Mouse (Mus musculus): ENCODE measurements at regions not wholly inside any gene's neighbourhood (a gene's known extent, or its start where the extent isn't known, plus 50 kb on each side); places are given as distances from the start of the nearest gene placed in this dataset.
"Not testable (repeated sequence)": the region's sequence is repeated elsewhere in the genome, so short reads cannot be mapped to it uniquely, and the experiment has no call there.

DNA sequence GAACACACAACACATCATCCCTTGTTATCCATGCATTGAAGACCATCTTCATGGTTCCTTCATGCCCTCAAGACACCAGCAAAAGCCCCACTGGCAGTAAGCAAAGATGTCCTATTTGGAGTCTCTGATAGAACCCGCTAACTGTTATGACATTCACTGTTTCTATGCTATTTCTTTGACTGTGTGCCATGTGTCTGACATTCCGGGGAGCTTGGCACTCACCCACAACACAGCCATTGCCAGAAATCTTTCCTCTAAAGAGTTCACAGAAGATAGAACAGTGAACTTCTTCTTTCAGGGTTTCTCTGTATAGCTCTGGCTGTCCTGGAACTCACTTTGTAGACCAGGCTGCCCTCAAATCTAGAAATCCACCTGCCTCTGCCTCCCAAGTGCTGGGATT, 261.2 kb downstream of the Setd4 start:
- DNase-seq (ENCODE audit: low spot score), result no peak

DNA sequence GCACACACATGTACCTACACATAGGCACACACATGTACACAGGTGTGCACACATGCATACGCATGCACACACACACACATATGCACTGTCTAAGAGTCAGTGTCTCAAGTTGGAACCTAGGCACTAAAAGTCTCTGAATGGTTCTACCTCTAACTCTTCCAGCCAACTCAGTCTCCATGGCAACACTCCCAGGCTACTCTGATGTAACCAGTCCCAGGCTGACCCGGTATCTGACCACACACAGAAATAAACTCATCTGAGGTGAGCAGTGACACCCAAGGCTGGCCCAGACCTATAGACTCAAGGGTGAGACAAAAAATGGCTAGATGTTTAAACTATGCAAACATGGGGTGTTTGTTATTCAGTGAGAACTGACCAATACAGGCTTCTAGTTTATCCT, 262.1 kb downstream of the Setd4 start:
- DNase-seq (ENCODE audit: low spot score), result no peak

DNA sequence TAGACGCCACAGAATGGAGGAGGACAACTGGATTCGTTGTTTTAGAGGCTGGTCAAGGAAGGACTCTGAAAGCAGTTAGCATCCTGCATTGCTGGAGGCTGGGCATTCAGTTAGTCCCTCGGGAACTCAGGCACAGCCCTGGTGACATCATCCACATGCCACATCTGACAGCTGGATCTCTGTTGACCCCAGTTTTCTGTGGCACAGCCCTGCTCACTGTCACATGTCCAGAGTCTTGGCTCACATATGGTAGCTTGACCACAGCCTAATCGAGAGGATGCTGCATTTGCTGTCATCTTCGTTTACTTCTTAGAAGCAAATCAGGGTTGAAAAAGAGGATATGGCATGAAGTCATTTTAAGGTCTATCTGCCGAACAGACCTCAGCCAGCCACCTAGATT, 265.1 kb downstream of the Setd4 start:
- no peak for DNase-seq (ENCODE audit: low spot score)

DNA sequence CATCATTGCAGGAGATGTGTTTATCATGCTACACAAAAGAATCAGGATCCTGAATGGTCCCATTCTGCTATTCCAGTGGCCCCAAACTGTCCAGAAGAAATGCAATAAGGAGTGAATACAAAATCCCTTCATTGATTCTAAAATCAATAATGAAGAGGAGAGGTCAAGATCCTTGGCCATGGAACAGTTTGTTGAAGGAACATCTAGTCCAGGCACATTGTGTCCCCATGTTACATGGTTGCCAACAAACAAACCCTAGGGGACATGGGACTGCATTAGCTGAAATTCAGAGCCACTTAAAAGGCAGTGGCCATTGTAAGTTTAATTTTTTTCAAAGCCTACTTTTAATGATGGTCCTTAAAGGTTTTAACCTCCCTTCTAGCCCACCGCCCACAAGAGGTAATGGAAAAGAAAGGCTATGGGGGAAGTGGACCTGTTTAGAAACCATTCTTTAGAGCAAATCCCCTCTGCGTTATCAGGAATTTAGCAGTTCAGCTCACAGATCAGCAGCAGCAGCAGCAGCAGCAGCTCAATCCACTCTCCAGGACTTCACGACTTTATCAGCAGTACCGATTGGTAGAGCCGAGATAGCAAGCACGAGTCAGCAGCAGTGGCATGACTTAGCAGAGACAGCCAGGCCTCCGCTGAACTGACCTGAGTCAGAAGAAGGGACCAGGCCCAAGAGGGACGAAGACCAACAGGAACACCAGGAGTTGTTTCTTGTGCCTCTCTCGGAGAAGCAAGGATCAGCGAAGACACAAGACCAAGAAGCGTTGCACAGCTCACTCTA, 268.3 kb downstream of the Setd4 start:
- DNase-seq (ENCODE audit: low spot score), result no peak

DNA sequence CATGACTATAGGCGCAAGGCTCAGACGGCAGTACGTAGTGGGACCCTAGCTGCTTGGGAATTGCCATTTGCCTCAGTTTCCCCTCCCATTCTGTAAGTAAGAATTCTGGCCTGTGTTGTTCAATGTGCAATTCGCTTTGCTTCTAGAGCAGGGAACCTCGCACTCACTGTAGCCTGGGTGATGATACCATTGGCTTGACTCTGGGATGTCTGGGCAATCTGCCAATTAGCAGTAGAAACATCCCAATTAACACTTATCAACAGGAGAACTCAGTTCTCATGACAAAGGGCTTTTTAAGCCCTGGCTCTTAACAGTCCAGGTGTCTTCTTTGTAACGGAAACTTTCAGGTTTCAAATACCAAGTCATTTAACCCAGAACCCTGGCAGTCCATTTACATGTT, 270.2 kb downstream of the Setd4 start:
- no peak for DNase-seq (ENCODE audit: low spot score)

DNA sequence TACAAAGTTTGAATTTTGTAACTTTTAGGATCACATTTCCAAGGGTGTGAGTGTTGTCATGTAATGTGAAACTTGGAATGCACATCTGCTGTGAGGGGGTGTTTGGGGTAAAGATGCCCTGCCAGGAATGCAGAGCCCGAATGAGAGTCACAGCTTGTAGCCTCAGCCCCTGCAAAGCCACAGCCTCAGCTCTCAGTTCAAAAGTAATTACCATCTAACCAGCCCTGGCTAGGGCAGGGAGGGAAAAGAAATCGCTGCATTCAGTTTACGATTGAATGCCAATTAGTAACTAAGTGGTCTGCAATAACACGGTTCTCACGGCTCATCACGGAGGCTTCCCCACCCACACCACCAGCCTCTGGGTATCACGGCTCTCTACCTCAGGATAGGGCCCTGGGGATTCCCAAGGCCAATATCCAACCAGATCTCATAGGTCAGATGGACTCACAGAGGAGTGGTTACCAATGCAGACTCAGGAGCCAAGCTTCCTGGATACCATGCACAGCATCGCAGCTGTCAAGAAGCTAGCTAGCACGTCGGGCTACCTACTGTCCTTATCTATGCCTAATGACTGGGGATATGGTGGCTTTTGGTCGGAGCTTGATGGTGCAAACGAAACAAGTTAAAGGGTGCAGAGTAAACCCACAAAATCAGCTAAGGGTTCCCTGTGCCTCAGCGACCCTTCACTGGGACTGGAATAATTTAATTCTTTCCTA, 275.0 kb downstream of the Setd4 start:
- no peak for DNase-seq (ENCODE audit: low spot score)

DNA sequence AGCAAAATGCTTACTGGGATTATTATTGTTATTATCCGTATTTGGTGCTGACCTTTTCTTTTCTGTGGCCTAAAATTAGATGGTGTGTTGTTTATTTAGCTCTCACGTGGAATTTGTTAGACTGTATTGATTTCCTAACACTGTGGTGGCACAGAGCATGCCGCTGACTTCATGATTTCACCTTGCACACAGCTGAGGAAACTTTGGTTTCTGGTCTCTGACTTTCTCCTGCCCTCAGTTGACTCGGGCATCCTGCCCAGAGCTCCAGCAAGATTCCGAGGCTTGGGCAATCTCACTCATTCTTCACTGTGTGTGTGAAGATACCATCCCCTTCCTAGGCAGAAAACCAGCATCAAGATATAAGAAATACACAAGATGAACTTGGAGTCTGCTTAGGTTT, 279.0 kb downstream of the Setd4 start:
- no peak for DNase-seq (ENCODE audit: low spot score)

DNA sequence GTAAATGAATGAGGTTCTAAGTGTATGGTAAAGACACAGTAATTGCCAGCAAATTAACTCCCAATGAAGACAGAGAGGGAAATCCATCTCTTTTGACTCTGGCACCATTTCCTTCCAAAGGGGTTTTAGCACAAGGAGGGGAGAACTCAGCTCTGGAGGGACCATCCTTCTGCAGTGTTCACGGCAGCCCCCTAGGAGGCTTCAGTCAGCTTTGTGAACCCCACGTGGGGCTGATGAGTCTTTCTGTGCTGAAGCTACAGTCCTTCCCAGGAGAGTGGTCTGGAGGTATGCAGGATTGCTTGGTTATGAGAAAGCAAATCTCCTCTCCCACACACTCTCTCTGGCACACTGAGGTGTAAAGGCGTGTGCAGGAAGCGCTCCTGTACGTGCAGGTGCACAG, 280.7 kb downstream of the Setd4 start:
- DNase-seq (ENCODE audit: low spot score), result no peak

DNA sequence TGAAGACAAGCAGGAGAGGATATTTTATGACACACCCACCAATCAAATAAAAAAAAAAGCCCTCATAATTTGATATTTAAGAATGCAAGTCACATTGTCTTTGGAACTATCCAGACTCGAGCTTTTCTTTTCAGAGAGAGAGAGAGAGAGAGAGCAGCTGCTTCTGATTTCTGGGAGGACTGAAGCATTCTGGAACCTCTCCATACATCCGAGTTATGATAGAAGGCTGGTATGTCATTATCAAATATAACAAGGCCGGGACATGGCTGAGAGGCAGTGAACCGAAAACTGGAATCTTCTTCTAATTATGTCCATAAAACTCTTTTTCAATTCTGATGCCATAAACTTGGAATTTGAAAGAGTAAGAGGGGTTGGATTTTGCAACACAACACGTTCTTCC, 284.3 kb downstream of the Setd4 start:
- DNase-seq (ENCODE audit: low spot score), result no peak

DNA sequence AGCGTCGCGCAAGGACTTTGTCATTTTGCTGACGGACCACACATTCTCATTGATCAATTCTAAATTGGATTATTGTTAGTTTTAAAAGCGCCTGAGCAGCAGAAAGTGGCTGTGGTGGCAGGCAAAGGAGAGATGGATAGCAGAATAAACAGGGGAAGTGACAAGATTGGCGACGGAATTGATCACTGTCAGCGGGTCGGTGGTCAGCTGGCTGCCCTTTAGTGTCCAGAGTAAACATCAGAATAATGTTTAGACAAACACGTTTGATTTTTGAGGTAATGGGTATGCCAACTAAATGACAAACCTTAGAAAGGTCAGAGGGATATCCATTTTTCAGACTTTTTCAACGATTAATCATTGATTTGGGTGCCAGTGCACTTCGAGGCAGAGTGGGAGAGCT, 292.2 kb downstream of the Setd4 start:
- no peak for DNase-seq (ENCODE audit: low spot score)

DNA sequence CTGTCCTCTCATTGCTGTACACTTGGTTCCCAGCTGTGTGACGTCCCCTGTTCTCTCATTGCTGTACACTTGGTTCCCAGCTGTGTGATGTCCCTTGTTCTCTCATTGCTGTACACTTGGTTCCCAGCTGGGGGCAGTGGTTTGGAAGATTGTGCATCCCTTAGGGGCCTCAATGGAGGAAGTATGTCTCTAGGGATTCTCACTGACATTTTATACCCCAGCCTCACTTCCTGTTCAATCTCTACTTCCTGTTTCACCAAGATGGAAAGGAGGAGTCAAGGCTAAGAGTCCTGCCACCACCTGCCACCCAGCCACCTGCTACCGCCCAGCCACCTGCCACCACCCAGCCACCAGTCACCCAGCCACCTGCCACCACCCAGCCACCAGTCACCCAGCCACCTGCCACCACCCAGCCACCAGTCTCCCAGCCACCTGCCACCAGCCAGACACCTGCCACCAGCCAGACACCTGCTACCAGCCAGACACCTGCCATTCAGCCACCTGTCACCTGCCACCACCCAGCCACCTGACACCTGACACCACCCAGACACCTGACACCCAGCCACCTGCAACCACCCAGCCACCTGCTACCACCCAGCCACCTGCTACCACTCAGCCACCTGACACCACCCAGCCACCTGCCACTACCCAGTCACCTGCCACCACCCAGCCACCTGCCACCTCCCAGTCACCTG, 295.1 kb downstream of the Setd4 start:
- no peak for DNase-seq (ENCODE audit: low spot score)

DNA sequence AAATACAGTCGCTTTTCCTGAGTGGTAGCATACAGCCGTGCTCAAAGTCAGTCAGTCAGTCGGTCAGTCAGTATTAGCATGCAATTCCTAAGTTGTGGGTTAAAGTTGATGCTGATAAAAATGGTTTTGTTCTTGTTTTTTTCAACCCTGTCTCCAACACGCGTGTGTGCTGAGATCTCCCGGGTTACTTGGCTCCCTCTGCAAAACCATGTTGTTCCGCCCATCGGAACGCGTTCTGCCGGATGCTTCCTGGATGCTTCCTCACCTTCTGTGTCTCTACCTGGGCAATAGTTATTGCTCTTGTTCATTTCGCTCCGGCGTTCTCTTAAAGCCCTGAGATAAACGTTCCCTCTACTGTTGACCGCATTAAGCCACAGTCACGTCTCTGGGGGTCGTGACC, 296.9 kb downstream of the Setd4 start:
- no peak for DNase-seq (ENCODE audit: low spot score)

DNA sequence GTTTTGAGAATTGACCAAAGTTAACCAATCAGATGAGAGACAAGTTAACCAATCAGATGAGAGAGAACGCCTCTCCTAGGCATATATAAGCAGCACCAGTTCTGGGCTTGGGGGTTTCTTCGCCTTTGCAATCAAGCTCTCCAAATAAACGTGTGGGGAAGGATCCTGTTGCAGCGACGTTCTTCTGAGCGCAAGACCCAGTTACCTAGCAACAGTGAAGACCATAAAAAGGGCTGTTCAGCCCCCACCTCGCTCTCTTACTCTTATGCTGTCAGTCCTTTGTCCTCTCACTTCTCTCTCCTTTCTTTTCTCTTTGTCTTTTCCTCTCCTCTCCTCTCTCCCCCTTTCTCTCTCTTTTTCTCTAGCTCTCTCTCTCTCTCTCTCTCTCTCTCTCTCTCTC, 297.7 kb downstream of the Setd4 start:
- not testable (repeated sequence) for DNase-seq (ENCODE audit: low spot score)

DNA sequence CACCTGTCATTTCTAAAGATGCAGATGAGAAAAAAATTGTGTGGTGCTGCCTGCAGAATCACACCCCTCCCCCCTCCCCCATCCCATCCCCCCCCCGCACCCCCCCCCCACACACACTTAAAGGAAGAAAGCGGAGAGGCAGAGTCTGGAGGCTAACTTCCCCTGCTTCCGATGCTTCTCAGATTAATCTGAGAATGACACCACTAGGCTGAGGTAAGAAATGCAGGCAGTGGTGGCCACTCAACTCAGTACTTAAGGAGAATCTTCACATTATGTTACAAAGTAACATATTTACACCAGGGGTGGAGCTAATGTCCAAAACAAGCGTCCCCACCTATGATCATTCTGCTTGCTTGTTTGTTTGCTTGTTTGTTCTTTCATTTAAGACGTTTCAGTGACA, 309.4 kb downstream of the Setd4 start:
- DNase-seq (ENCODE audit: low spot score), result no peak

DNA sequence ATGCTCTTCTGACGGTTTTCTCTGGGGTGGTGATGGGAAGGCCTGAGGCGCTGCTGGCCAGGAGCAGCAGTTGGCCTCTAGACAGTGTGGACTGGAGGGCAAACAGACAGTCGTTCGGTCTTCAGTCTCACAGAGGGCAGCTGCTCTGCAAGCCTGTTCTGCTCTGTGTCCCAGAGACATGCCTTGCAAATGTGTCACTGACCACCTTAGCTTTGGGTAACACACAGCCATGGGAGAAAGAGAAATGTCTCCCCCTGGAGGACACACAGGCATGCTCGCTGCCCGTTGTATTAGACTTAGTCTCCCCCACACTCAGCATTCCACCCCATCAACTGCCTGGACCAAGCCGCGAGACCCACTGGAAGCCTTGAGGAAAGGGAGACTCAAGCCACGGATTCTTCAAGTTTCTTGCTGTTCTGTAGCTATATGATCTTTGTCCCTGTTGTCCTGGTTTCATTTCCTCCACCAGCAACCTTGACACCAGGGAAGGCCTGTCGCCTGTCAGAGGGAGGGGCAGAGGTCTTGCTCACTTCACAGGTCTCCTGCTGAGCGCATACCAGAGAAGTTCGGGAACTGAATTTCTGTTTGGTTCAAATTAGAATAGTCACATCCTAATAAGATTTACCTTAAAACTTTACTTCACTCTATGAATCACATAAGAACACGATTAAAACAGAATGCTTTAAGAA, 310.8 kb downstream of the Setd4 start:
- peak; percentile 64 for DNase-seq (ENCODE audit: low spot score)

DNA sequence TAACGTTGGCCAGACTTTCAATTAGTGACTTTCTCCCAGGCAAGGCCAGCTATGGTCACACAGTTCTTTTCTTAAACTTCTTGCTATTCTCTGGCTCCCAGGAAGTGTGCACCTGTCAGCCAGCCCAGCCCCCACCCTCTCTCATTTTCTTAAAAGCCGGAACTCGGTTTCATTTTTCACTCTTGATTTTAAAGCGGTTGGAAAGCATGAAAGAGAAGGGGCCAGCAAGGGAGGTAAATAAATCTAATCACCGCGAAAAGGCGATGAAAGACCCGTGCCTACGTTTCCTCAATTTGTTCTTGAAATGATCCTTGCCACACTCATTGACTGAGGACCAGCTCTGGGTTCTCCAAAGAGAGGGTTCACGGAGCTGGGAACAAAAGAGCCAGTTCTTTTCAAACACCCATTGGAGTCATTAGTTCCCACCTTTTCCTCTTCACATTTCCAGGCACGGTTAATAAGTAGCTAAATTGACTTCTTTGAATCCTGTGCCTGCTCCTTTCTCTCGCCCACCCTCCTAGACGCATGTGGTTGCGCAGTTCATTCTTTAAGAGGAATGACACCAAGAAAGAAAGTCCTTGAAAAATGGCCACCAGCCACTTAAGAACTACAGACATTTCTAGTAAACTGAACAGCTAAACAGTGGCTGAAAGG, 311.6 kb downstream of the Setd4 start:
- DNase-seq (ENCODE audit: low spot score), result no peak

DNA sequence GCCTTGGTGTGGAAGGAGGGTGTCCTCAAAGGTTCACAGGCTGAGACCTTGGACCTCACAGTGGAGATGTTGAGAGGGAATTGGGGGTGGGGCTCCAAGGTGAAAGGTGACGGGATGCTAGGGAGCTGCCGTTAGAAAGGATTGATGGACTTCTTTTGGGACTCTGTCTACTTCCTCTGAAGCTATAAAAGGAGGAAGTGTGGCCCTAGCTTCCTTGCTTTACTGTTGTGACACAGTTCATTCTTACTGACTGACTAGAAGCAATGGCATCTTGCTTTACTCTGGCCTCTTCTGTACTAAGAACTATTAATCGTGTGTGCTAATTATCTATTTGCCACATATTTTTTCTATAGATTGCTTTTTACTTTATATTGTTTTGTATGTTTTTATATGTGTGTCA, 315.8 kb downstream of the Setd4 start:
- DNase-seq (ENCODE audit: low spot score), result no peak

DNA sequence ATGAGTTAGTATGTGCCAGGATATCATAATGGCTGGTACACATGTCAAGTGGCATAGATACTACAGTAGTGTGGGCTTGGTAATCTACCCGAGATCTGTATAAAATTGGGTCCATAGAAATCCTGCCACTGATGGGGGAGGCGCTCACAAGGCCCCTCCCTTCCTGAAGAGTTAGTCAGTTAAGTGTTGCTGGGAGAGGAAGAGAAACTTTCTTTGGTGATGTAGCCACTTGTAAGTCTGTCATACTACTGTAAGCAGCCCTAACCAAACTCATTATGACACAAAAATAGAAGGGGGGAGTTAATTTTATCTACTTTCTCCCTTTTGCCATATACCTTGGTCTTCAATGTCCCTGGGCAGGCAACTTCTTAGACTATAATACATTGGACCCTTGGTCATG, 316.3 kb downstream of the Setd4 start:
- no peak for DNase-seq (ENCODE audit: low spot score)

DNA sequence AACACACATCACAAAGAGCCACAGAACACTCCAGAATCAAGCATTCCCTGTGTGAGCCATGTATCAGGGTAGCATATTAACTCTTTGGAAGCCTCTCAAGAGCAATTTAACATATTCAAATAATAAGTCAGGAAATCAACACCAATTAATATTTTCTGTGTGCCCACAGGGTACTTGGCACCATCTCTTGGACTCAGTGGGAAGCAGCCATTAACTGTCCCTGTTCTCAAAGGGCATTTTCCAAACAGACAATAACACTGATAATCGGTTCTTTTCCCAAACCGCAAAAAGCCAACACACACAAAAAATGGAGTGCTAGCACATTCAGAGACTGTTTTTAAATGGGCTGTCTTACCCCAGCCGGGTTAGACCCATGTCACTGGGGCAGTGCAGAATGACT, 317.0 kb downstream of the Setd4 start:
- DNase-seq (ENCODE audit: low spot score), result no peak

DNA sequence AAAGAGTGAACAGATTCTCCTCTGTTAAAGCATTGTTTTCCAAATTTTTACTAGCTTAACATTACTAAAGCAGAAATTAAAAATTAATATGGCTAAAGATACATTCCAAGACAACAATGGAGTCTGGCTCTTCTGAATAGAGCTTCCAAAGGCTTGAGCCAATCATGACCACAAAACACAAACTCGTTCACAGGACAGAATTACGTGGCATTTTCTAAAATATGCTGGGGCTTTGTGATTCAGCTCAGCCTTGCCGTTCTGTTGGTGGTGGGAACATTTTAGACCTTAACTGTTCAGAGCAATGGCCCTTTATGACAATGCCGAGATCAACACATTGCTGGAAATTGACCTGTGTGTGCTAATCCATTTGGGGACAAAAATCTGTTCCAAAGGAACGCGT, 318.7 kb downstream of the Setd4 start:
- no peak for DNase-seq (ENCODE audit: low spot score)

DNA sequence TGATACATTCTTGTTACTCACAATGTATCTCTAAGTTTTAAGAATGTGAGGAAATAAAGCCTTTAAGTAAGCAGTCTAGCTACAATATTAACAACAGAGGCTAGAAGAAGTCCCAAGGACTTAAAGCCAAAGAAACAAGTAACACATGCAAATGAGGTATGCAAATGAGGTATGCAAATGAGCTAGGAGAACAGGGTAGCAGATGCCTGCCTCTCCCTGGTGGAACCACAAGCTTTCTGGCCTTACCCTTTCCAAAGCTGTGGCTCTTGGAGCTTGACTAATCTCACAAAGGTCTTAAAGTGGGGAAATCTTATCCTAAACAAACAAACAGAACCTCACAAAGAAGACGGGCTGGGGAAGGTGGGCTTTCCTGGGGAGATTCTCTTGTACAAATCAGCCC, 322.1 kb downstream of the Setd4 start:
- no peak for DNase-seq (ENCODE audit: low spot score)

DNA sequence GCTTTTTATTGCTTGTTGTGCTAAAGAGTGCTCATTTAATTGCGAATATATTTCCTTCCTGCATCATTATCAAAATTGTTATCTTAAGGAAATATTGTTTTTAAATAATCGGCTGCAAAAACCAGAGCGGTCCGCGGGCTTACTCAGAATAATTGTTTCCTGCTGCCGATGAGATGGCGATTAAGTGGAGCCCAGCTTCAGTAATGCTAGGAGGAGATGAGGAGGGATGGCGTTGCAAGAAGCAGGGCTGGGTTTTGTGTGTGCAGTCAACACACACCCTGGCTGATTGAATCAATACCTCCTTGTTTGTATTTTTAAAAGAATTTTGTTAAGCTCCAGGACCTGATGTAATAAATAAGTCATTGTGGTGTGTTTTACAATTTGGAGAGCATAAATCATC, 331.2 kb downstream of the Setd4 start:
- no peak for DNase-seq (ENCODE audit: low spot score)

All from ovary, postnatal 14 days (tissue).